Mouse (Mus musculus): ENCODE results near the gene Pfdn4.

Pfdn4 gene

DNA sequence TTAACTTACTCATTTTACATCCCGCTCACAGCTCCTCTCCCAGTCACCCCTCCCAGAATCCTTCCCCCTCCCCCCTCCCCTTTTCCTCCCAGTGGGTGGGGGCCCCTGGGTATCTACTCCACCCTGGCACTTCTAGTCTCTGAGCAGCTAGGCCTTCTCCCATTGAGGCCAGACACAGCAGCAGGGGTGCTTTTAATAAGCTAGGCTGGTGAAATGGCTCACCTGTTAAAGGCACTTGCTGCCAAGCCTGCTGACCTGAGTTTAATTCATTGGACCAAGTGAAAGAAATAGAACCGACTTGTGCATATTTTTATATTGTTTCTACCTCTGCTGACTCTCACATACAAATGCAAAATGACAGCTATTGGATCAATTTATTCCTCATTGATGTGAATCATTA lies 52.9 kb downstream of the Pfdn4 start:
- DNase-seq (ENCODE audit: low read depth) = no peak

DNA sequence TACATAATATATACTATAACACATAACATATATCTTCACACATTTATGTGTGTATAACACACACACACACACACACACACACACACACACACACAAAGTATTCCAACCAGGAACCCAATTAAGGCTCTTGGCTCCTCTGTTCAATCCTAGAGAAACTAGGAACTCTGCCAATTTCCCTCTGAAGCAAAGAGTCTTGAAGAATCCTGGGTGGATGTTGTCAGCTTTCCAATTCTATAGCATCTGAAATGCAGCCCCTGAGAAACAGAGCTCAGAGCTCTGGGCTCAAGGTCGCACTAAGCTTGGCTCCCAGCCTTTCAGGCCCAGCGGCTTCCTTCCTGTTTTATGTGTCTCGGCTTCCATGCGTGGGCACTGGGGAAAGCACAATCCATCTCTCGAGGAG lies 54.0 kb downstream of the Pfdn4 start:
- DNase-seq (ENCODE audit: low read depth) = no peak

DNA sequence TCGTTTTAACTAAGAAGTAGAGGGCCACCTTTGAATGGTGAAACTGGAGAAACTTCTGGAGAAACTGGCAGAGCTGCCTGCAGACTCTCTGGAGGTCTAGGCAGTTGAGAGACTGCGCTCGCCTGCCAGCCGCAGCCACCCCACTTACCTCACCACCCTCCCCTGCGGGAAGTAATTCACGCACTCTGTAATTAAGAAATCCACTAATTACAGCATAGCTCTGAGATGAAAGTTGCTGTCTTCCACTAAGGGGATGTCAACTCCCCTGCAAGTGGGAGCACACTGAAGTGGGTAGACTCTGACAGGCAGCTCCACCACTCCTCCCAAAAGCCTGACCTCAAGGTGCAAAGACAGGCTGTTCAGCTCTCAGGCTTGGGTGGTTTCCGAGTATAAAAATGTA lies 55.9 kb downstream of the Pfdn4 start:
- DNase-seq (ENCODE audit: low read depth) = no peak

DNA sequence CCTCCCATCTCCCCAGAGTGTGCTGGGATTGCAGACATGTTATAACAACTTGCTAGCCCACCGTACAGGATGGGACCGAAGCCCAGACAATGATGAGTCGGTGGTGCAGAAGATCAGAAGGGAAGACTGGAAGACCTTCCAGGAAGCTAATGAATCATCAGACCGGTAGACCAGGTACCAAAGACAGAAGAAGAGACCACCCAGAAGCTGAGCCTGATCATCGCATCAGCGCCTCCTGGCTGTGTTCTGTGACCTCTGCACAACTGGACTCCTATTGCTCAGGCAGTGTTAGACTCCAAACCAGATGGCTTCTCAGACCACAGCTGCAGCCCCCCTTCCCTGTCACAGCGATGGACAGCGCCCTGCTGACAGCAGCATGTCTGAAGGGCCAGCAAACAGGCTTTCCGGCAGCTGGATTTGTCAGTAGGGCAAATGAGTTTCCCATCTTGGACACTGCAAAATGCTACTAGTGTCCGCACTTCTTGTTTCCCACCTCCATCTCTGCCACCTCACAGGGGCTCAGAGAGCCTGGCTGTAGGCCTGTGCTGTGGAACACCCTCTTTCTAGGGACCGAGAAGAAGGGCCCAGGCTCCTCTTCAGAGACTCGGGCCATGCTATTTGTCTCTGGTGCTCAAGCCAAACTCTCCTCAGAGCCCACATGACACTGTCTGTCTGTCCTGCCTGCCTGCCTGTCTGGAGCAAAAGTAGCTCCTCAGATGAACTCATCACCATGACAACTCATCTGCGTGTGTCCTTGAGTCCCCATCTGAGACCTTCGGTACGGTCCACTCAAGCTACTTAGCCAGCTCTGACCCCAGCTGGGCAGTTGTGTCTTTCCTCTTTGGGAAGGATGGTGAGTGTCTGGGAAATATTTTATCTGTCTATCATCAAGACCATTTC lies 68.0 kb downstream of the Pfdn4 start:
- DNase-seq (ENCODE audit: low read depth) = no peak

DNA sequence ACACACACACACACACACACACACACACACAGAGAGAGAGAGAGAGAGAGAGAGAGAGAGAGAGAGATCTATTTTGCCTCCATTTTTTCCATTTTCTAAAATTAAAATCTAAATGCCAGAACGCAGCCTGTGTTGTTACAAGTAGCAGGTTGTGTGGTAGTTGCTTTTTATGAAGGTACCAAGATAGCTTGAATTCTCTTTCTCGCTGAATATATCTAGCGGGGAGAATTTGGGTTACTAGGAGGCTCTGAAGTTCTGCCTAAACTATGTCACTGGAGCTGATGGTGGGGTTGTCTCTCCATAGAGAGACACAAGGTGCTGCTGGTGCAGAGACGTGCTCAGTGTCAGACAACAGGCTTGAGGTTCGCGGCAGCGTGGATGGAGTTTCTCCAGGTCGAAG lies 68.8 kb downstream of the Pfdn4 start:
- DNase-seq (ENCODE audit: low read depth) = no peak
